1 mouse cellular context compared by ENCODE assay signal in the genomic region with DNA sequence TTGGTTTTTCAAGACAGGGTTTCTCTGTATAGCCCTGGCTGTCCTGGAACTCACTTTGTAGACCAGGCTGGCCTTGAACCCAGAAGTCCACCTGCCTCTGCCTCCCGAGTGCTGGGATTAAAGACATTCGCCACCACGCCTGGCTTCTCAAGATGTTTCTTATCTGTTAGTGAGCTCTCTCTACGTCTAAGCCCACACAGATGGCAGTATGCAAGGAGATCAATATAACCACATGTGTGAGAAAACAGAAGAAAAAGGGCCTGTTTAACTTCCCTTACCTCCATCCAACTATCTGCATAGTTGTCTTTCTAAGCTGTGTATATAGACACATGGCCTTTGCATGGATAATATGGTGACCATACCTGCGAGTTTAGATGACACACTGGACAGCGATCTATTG.
TF ChIP-seq lines count a peak whose summit lies in the region.

No protein-coding gene starts in this region.

TF ChIP-seq in MEL, 35 proteins besides CTCF, POLR2A, EP300 and RAD21 (continued from another document):
- TF ChIP-seq NELFE (IDR thresholded peaks at IDR 0.05; ENCODE audit: low read depth, low read length) (no peak), ETS1 (IDR thresholded peaks at IDR 0.05; ENCODE audit: low read depth, low read length) (peak; percentile 48; the same call in 1 of the 2 replicates), MYC (IDR thresholded peaks at IDR 0.05; ENCODE audit: low read depth, low read length) (0 out of 2 replicates have a peak, but pooled peaks have one; percentile 17), ELF1 (IDR thresholded peaks at IDR 0.05; ENCODE audit: low read depth, low read length) (no peak), TAL1 (IDR thresholded peaks at IDR 0.05; ENCODE audit: low read length) (peak; percentile 39), MEF2A (IDR thresholded peaks at IDR 0.05; ENCODE audit: extremely low read depth, insufficient replicate concordance, low read depth, low read length, poor library complexity, severe bottlenecking) (no peak), RCOR1 (IDR thresholded peaks at IDR 0.05; ENCODE audit: low read depth, low read length) (no peak), MYB (IDR thresholded peaks at IDR 0.05; ENCODE audit: low read depth, low read length) (no peak), JUND (IDR thresholded peaks at IDR 0.05; ENCODE audit: low read depth, low read length) (no peak), ZNF384 (IDR thresholded peaks at IDR 0.05; ENCODE audit: low read depth, low read length) (no peak), TCF12 (IDR thresholded peaks at IDR 0.05; ENCODE audit: low read depth, low read length) (peak; percentile 42; the same call in 1 of the 2 replicates)
